Mouse (Mus musculus) common myeloid progenitor, adult 5-6 weeks (primary cell): ENCODE measurements around the gene Olfr98. TPM values are rescaled to one million over a fixed set of nuclear protein-coding genes. Genes with fewer than 3 reads are reported as not detected.

Experiments used
- total RNA-seq: library from RNA; stranded (forward); fragments of 200-1000, 187-1606 nt; gene quantifications from 2 replicates; pipeline ENCODE4 v1.2.3, GENCODE M21; 2017

The Olfr98 gene
- total RNA-seq, 1 experiment from 2014 or later, result not detected

Other genes with a start within 250 kb of the Olfr98 start
- not detected in 2 replicates for gene Mog, start 240.4 kb downstream of the Olfr98 start, total RNA-seq
- 1.3 and 3.5 TPM in 2 replicates for gene Gabbr1, start 217.8 kb downstream of the Olfr98 start, total RNA-seq
- not detected in 2 replicates for gene Olfr90, start 175.2 kb downstream of the Olfr98 start, total RNA-seq
- gene Olfr91, start 165.5 kb downstream of the Olfr98 start, total RNA-seq, result not detected in 2 replicates
- not detected in 2 replicates for gene Olfr92, start 143.7 kb downstream of the Olfr98 start, total RNA-seq
- not detected in 2 replicates for gene Olfr93, start 102.3 kb downstream of the Olfr98 start, total RNA-seq
- 0.24 TPM in 1 of 2 replicates, not detected in the other for gene Ubd, start 69.9 kb downstream of the Olfr98 start, total RNA-seq
- gene Olfr94, start 62.8 kb downstream of the Olfr98 start, total RNA-seq, result not detected in 2 replicates
- not detected in 2 replicates for gene Olfr95, start 50.6 kb downstream of the Olfr98 start, total RNA-seq
- not detected in 2 replicates for gene Olfr96, start 43.6 kb downstream of the Olfr98 start, total RNA-seq
- not detected in 2 replicates for gene Olfr97, start 26.4 kb downstream of the Olfr98 start, total RNA-seq
- 20.5 and 23.4 TPM in 2 replicates for gene H2-M3, start 6.5 kb upstream of the Olfr98 start, total RNA-seq
- gene Olfr99, start 19.7 kb upstream of the Olfr98 start, total RNA-seq, result 1.8 TPM in 1 of 2 replicates, not detected in the other
- gene Olfr101, start 40.6 kb upstream of the Olfr98 start, total RNA-seq, result not detected in 2 replicates
- gene Olfr102, start 53.3 kb upstream of the Olfr98 start, total RNA-seq, result not detected in 2 replicates
- gene Olfr103, start 75.9 kb upstream of the Olfr98 start, total RNA-seq, result not detected in 2 replicates
- not detected in 2 replicates for gene Olfr104-ps, start 95.8 kb upstream of the Olfr98 start, total RNA-seq
- gene Olfr105-ps, start 115.3 kb upstream of the Olfr98 start, total RNA-seq, result not detected in 2 replicates
- gene Olfr106-ps, start 126.6 kb upstream of the Olfr98 start, total RNA-seq, result not detected in 2 replicates
- gene Olfr107, start 135.5 kb upstream of the Olfr98 start, total RNA-seq, result not detected in 2 replicates
- gene Olfr108, start 181.7 kb upstream of the Olfr98 start, total RNA-seq, result not detected in 2 replicates
- gene Olfr109, start 195.2 kb upstream of the Olfr98 start, total RNA-seq, result not detected in 2 replicates
- gene H2-M2, start 219.8 kb upstream of the Olfr98 start, total RNA-seq, result not detected in 2 replicates
- gene Olfr110, start 228.7 kb upstream of the Olfr98 start, total RNA-seq, result not detected in 2 replicates
- gene Olfr111, start 244.3 kb upstream of the Olfr98 start, total RNA-seq, result not detected in 2 replicates